26 mouse cellular contexts compared by ENCODE assay signal in the genomic region with DNA sequence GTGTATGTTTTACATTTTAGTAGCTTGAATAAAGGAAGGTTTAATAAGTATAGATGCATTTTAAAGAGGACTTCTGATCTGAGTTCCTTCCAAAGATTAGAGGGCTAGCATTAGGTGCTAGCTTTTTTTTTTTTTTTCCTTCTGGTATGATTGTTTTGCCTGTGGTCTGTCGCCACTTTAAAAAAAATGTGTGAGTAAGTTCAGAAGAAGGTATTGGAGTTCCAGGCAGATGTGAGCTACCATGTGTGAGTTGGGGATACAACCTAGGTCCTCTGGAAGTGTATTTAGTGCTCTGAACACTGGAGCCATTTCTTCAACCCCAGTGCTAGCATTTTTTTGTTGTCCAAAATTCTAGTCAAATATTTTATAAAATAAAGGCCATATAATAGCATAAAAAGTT.
"Had no signal": no experiment of that assay in that cellular context is flagged by ENCODE, and none has a peak within 500 bp of the region (broad histone marks: within the 10 kb centered on the region; RNA-seq: fewer than 3 reads in every experiment).

No protein-coding gene starts in this region.

- DNase-seq: cerebellum, adult 9-10 months; cerebellum, adult 9-11 months; cerebellum, postnatal 10 days; cerebellum, postnatal 14 days; cerebellum, postnatal 25 days; cerebellum, postnatal 36 days; embryo, embryonic 11 days; forebrain, postnatal 0 days; gastrocnemius, adult 2 months; gastrocnemius, postnatal 10 days; gastrocnemius, postnatal 14 days; gastrocnemius, postnatal 25 days; gastrocnemius, postnatal 36 days; heart, adult 11 months; heart, adult 18-20 months; heart, adult 2 months had no signal

- H3K9ac ChIP-seq: embryonic facial prominence, embryonic 12.5 days; embryonic facial prominence, embryonic 13.5 days; embryonic facial prominence, embryonic 15.5 days; forebrain, embryonic 12.5 days; forebrain, embryonic 13.5 days; forebrain, embryonic 15.5 days; forebrain, postnatal 0 days had no signal

- H3K27ac ChIP-seq: embryonic facial prominence, embryonic 10.5 days; embryonic facial prominence, embryonic 12.5 days; embryonic facial prominence, embryonic 13.5 days; embryonic facial prominence, embryonic 15.5 days; forebrain, embryonic 10.5 days; forebrain, embryonic 12.5 days; forebrain, embryonic 13.5 days; forebrain, embryonic 15.5 days; gastrocnemius, adult 2 months; heart, adult 2 months; heart, embryonic 10.5 days had no signal

- H3K9me3 ChIP-seq: embryonic facial prominence, embryonic 10.5 days; embryonic facial prominence, embryonic 12.5 days; embryonic facial prominence, embryonic 13.5 days; embryonic facial prominence, embryonic 15.5 days; forebrain, embryonic 10.5 days; forebrain, embryonic 12.5 days; forebrain, embryonic 13.5 days; forebrain, embryonic 15.5 days; heart, embryonic 10.5 days had no signal

- H3K27me3 ChIP-seq: embryonic facial prominence, embryonic 12.5 days; embryonic facial prominence, embryonic 13.5 days; embryonic facial prominence, embryonic 15.5 days; forebrain, embryonic 12.5 days; forebrain, embryonic 13.5 days; forebrain, embryonic 15.5 days had no signal

- H3K36me3 ChIP-seq: embryonic facial prominence, embryonic 10.5 days; embryonic facial prominence, embryonic 12.5 days; embryonic facial prominence, embryonic 13.5 days; embryonic facial prominence, embryonic 15.5 days; forebrain, embryonic 10.5 days; forebrain, embryonic 12.5 days; forebrain, embryonic 15.5 days; heart, embryonic 10.5 days had no signal

- H3K4me2 ChIP-seq: embryonic facial prominence, embryonic 12.5 days; embryonic facial prominence, embryonic 13.5 days; embryonic facial prominence, embryonic 15.5 days; forebrain, embryonic 12.5 days; forebrain, embryonic 13.5 days; forebrain, embryonic 15.5 days had no signal

- H3K4me3 ChIP-seq: embryonic facial prominence, embryonic 10.5 days; embryonic facial prominence, embryonic 12.5 days; embryonic facial prominence, embryonic 13.5 days; embryonic facial prominence, embryonic 15.5 days; erythroblast, embryonic 14.5 days; forebrain, embryonic 10.5 days; forebrain, embryonic 12.5 days; forebrain, embryonic 13.5 days; forebrain, embryonic 15.5 days; gastrocnemius, adult 2 months; heart, adult 2 months; heart, embryonic 10.5 days had no signal

- H3K4me1 ChIP-seq: embryonic facial prominence, embryonic 10.5 days; embryonic facial prominence, embryonic 12.5 days; embryonic facial prominence, embryonic 13.5 days; embryonic facial prominence, embryonic 15.5 days; forebrain, embryonic 10.5 days; forebrain, embryonic 12.5 days; forebrain, embryonic 13.5 days; forebrain, embryonic 15.5 days had no signal
